Mouse (Mus musculus) brain, embryonic 14.5 days (tissue): Measurements from ENCODE around the gene Pde4b. TPM values are rescaled to one million over a fixed set of nuclear protein-coding genes. Genes with fewer than 3 reads are reported as not detected.

Source experiments
- DNase-seq: peaks from one replicate; pipeline ENCODE4 v3.0.0-alpha.2; 2011; ENCODE audit warnings: low read depth
- CTCF ChIP-seq: fragments of 200-500 bp; IDR thresholded peaks from 2 replicates; pipeline ENCODE4 v1.5.1; 2012; ENCODE audit warnings: inconsistent platforms, mild to moderate bottlenecking, moderate library complexity, borderline replicate concordance; ENCODE audit not compliant: insufficient read depth, insufficient read length; ENCODE audit errors: extremely low read depth
- POLR2A ChIP-seq: fragments of 200-500 bp; IDR thresholded peaks from 2 replicates; pipeline ENCODE4 v1.6.1; 2012; ENCODE audit warnings: mild to moderate bottlenecking, inconsistent platforms, borderline replicate concordance; ENCODE audit not compliant: poor library complexity, insufficient read depth, insufficient read length, severe bottlenecking; ENCODE audit errors: extremely low read depth
- polyA plus RNA-seq: library from polyadenylated mRNA; depleted of rRNA; stranded (reverse); fragments of >200 nt; gene quantifications from 2 replicates; pipeline ENCODE4 v1.2.3, GENCODE M21; 2012

Pde4b gene
- polyA plus RNA-seq, 1 experiment = 35.0 TPM

GRCm38 (mm10) chr4:102444501-102444900 is 357.2 kb downstream of the Pde4b start:
- peak; percentile 72 for DNase-seq

GRCm38 (mm10) chr4:102446160-102446945 is 359.0 kb downstream of the Pde4b start:
- TF ChIP-seq CTCF (no peak), POLR2A (no peak)
- peak; percentile 39 for DNase-seq

More at GRCm38 (mm10) chr4:102444501-102444900, 357.2 kb downstream of the Pde4b start:
- TF ChIP-seq POLR2A = no peak
- no peak for TF ChIP-seq CTCF

- TF ChIP-seq POLR2A (no peak), CTCF (no peak)
- no peak for DNase-seq
Observed at GRCm38 (mm10) chr4:102456426-102456825, 369.1 kb downstream of the Pde4b start.

GRCm38 (mm10) chr4:102459216-102459999 is 372.1 kb downstream of the Pde4b start:
- TF ChIP-seq CTCF (no peak), POLR2A (no peak)
- DNase-seq = no peak

- no peak for TF ChIP-seq CTCF
- TF ChIP-seq POLR2A = no peak
Observed at GRCm38 (mm10) chr4:102478104-102478503, 390.8 kb downstream of the Pde4b start.

GRCm38 (mm10) chr4:102478860-102479259 is 391.5 kb downstream of the Pde4b start:
- no peak for DNase-seq
- TF ChIP-seq POLR2A (no peak), CTCF (no peak)

More at GRCm38 (mm10) chr4:102478104-102478503, 390.8 kb downstream of the Pde4b start:
- no peak for DNase-seq

GRCm38 (mm10) chr4:102480830-102481484 is 393.6 kb downstream of the Pde4b start:
- peak; percentile 83 for DNase-seq
- no peak for TF ChIP-seq POLR2A
- peak; percentile 71; the same call in 1 of the 2 replicates for TF ChIP-seq CTCF

GRCm38 (mm10) chr4:102483354-102484018 is 396.1 kb downstream of the Pde4b start:
- no peak for TF ChIP-seq POLR2A
- DNase-seq = no peak

GRCm38 (mm10) chr4:102484738-102485137 is 397.4 kb downstream of the Pde4b start:
- DNase-seq = peak; percentile 43
- TF ChIP-seq CTCF (peak; percentile 18; the same call in 1 of the 2 replicates), POLR2A (no peak)

GRCm38 (mm10) chr4:102486134-102486920 is 399.0 kb downstream of the Pde4b start:
- DNase-seq = peak; percentile 78
- TF ChIP-seq CTCF = peak; percentile 66; the same call in 1 of the 2 replicates
- no peak for TF ChIP-seq POLR2A
